ENCODE assay signal across 9 mouse cellular contexts in genomic region chr1:133695901-133696300, GRCm38 (mm10). TPM values are rescaled to one million over a fixed set of nuclear protein-coding genes. Genes with fewer than 3 reads are reported as not detected.
A peak's percentile ranks its signal among the peaks of the same experiment; 100 is the strongest.
DNase-seq lines count a peak whose midpoint lies in the region; ATAC-seq lines count a peak whose summit lies in the region.
"Had no signal": no experiment of that assay in that cellular context is flagged by ENCODE, and none has a peak within 500 bp of the region (broad histone marks: within the 10 kb centered on the region; RNA-seq: fewer than 3 reads in every experiment).

No protein-coding gene starts in this region.

- H3K27ac ChIP-seq in embryonic facial prominence, embryonic 10.5 days (replicated peaks), result peak overlapping the region; percentile 76
- peak overlapping the region; percentile 44; the same call in 1 of the 2 replicates for H3K27ac ChIP-seq in hindbrain, embryonic 12.5 days
- H3K27ac ChIP-seq in liver, embryonic 15.5 days (replicated peaks), result peak overlapping the region; percentile 59

- H3K9me3 ChIP-seq in embryonic facial prominence, embryonic 10.5 days, result no peaks in the 10 kb centered on the region
- H3K9me3 ChIP-seq in hindbrain, embryonic 12.5 days (replicated peaks), result no peaks in the 10 kb centered on the region
- H3K9me3 ChIP-seq in liver, embryonic 15.5 days (replicated peaks), result no peaks in the 10 kb centered on the region

- no peak overlapping the region for H3K4me3 ChIP-seq in embryonic facial prominence, embryonic 10.5 days
- H3K4me3 ChIP-seq in hindbrain, embryonic 12.5 days, result no peak overlapping the region
- no peak overlapping the region for H3K4me3 ChIP-seq in liver, embryonic 15.5 days (replicated peaks)

- H3K4me1 ChIP-seq in embryonic facial prominence, embryonic 10.5 days, result peaks cover 34% of the 10 kb centered on the region
- H3K4me1 ChIP-seq in hindbrain, embryonic 12.5 days, result peaks cover 18% of the 10 kb centered on the region
- peaks cover 32% of the 10 kb centered on the region for H3K4me1 ChIP-seq in liver, embryonic 15.5 days (replicated peaks)

- WGBS in embryonic facial prominence, embryonic 10.5 days, result 42% methylated on average over 7 of the region's 7 CpGs
- WGBS in hindbrain, embryonic 12.5 days, result 28% methylated on average over 7 of the region's 7 CpGs
- 72% methylated on average over 7 of the region's 7 CpGs for WGBS in liver, embryonic 15.5 days (ENCODE audit: insufficient replicate concordance)

- no peak overlapping the region for H3K9ac ChIP-seq in hindbrain, embryonic 12.5 days
- H3K9ac ChIP-seq in liver, embryonic 15.5 days, result no peak overlapping the region

- no peak overlapping the region for H3K4me2 ChIP-seq in hindbrain, embryonic 12.5 days (replicated peaks)
- no peak overlapping the region for H3K4me2 ChIP-seq in liver, embryonic 15.5 days

- DNase-seq in layer of hippocampus, adult 9-11 months, result peak; percentile 14
- DNase-seq in layer of hippocampus, adult 9-10 months (ENCODE audit: low spot score), result no peak
- peak; percentile 59 for DNase-seq in embryonic facial prominence, embryonic 10.5 days (ENCODE audit: low spot score)
- DNase-seq in testis, postnatal 14 days (ENCODE audit: low spot score), result peak; percentile 69
- no peak for DNase-seq in gastrocnemius, adult 8-10 months (ENCODE audit: low spot score in 2 of 2)

- H3K27me3 ChIP-seq in embryonic facial prominence, embryonic 10.5 days (replicated peaks; ENCODE audit: low read depth, poor library complexity, severe bottlenecking), result no peaks in the 10 kb centered on the region
- H3K27me3 ChIP-seq in hindbrain, embryonic 12.5 days, result no peaks in the 10 kb centered on the region
- H3K27me3 ChIP-seq in liver, embryonic 15.5 days, result no peaks in the 10 kb centered on the region

- no peak for ATAC-seq in hindbrain, embryonic 12.5 days (ENCODE audit: low FRiP score)
- ATAC-seq in liver, embryonic 15.5 days (ENCODE audit: insufficient read depth), result peak; percentile 36; the same call in 1 of the 2 replicates
- ATAC-seq in monocyte, adult 5-6 weeks (replicated peaks; ENCODE audit: insufficient number of reproducible peaks, low FRiP score, low TSS enrichment, poor library complexity, severe bottlenecking), result no peak

- no peaks in the 10 kb centered on the region for H3K36me3 ChIP-seq in embryonic facial prominence, embryonic 10.5 days (replicated peaks)
- H3K36me3 ChIP-seq in hindbrain, embryonic 12.5 days, result no peaks in the 10 kb centered on the region
- H3K36me3 ChIP-seq in liver, embryonic 15.5 days (replicated peaks), result peaks cover 17% of the 10 kb centered on the region

RNA-seq across cellular contexts. Expression of gene Lax1, which starts 6.0 kb away (rescaled TPM):
- 0.16 and 0.39 TPM in 2 replicates for polyA plus RNA-seq in embryonic facial prominence, embryonic 10.5 days (2016; fragmentation: Nextera tagmentation; extraction: Ambion mirVana)
- 0.12 and 0.33 TPM in 2 replicates for polyA plus RNA-seq in hindbrain, embryonic 12.5 days (2016; fragmentation: Nextera tagmentation; extraction: Ambion mirVana)
- 0.58 and 0.70 TPM in 2 replicates for polyA plus RNA-seq in liver, embryonic 15.5 days (2015; fragmentation: Nextera tagmentation; extraction: Ambion mirVana)
- 35.8 to 132 TPM (median 52.2 TPM) in 3 replicates for total RNA-seq in monocyte, adult 5-6 weeks (2017)
- not detected for total RNA-seq in gastrocnemius, adult 8-10 months (2022)
- total RNA-seq: layer of hippocampus, adult 8-10 months had no signal

RNA-seq across cellular contexts. Expression of gene Gm38394, which starts 34.8 kb away (rescaled TPM):
- 5.0 and 6.3 TPM in 2 replicates for polyA plus RNA-seq in embryonic facial prominence, embryonic 10.5 days (2016; fragmentation: Nextera tagmentation; extraction: Ambion mirVana)
- 6.9 and 7.2 TPM in 2 replicates for polyA plus RNA-seq in hindbrain, embryonic 12.5 days (2016; fragmentation: Nextera tagmentation; extraction: Ambion mirVana)
- polyA plus RNA-seq in liver, embryonic 15.5 days (2015; fragmentation: Nextera tagmentation; extraction: Ambion mirVana), result 1.3 TPM in 2 replicates
- total RNA-seq in monocyte, adult 5-6 weeks (2017), result 10.1 to 21.1 TPM (median 12.8 TPM) in 3 replicates
- total RNA-seq in gastrocnemius, adult 8-10 months (2022), result 10 to 100 TPM; 25.4 to 32.7 (median 26.1) TPM

RNA-seq across cellular contexts. Expression of gene Zbed6, which starts 35.2 kb away (rescaled TPM):
- polyA plus RNA-seq in embryonic facial prominence, embryonic 10.5 days (2016; fragmentation: Nextera tagmentation; extraction: Ambion mirVana), result not detected in 2 replicates
- polyA plus RNA-seq in hindbrain, embryonic 12.5 days (2016; fragmentation: Nextera tagmentation; extraction: Ambion mirVana), result not detected in 2 replicates
- not detected in 2 replicates for polyA plus RNA-seq in liver, embryonic 15.5 days (2015; fragmentation: Nextera tagmentation; extraction: Ambion mirVana)
- total RNA-seq in monocyte, adult 5-6 weeks (2017), result 15.3 to 43.2 TPM (median 22.6 TPM) in 3 replicates
- total RNA-seq in gastrocnemius, adult 8-10 months (2022), result 1 to 10 TPM; 5.3 to 9.9 (median 8.6) TPM

Comparison
In these comparisons a context has a peak if more than half of its experiments do, and no peak if none do; other contexts are left out.
1. DNase-seq: peak in layer of hippocampus, adult 9-11 months (single experiment), embryonic facial prominence, embryonic 10.5 days (single experiment) and testis, postnatal 14 days (single experiment); none in layer of hippocampus, adult 9-10 months (single experiment) and gastrocnemius, adult 8-10 months (0 of 2).
2. Peak in every context shown above with its lines, with median percentiles within 50 percentile points of each other: H3K27ac ChIP-seq.